Mouse (Mus musculus): ENCODE measurements around the gene Rangrf. TPM values are rescaled to one million over a fixed set of nuclear protein-coding genes. Genes with fewer than 3 reads are reported as not detected.
A peak's percentile ranks its signal among the peaks of the same experiment; 100 is the strongest.
"Not testable (repeated sequence)": the region's sequence is repeated elsewhere in the genome, so short reads cannot be mapped to it uniquely, and the experiment has no call there.

The Rangrf gene
- total and polyA plus RNA-seq, 3 experiments: 13.5 to 31.2 (median 17.8) TPM

DNA sequence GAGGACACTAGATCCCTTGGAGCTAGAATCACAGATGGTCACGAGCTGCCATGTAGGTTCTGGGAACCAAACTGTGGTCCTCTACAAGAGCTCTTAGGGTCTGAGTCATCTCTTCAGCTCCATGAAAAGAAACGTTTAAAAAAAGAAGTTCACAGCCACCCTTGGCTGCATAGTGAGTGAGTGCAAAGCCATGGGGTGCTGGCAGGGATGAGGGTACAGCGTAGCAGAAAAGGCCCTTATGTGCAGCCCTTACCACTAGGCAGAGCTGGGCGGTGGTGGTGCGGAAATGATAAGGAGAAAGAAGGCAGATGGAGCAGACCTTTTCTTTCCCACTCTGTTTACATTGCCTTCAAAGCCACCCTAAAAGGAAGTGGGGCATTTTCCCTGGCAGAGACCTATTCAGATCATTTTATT lies 4.3 kb upstream of the Rangrf start:
- no peak for DNase-seq

DNA sequence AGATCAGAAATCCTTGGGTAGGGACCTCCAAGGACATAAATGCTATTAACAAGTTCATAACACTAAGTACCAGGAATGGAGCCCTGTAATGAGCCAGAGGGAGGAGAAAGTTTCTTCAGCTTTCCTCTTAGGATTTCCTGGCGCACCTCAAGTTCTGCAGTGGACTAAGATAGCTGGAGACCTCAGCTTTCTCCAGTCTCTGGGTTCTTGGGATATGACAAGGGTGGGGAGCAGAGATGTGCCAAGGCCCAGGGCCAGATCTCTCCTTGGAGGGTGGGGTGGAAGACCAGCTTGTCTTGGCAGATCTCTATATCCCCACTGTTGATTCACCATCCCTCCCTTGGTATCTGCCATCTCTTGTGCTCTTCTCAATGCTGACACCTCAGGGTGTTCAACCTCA lies 616 bp upstream of the Rangrf start:
- no peak for DNase-seq

DNA sequence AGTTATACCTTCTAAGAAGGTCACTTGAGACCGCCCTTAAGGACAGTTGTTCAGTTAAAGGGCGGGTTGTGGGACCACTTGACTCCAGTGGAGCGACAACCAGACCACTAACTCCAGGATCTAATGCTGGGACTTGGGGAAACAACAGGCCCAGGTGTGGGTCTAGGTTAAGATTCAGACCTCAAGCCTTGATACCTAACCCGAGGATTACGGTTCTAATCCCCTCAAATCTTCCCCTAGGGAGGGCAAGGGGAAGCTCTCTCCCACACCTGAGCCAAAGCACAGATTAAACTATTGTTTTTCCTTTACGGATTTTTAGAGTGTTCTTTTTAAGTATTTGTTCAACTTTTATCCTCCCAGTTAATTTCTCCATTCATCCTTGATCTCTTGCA lies 930 bp downstream of the Rangrf start:
- no peak for DNase-seq

DNA sequence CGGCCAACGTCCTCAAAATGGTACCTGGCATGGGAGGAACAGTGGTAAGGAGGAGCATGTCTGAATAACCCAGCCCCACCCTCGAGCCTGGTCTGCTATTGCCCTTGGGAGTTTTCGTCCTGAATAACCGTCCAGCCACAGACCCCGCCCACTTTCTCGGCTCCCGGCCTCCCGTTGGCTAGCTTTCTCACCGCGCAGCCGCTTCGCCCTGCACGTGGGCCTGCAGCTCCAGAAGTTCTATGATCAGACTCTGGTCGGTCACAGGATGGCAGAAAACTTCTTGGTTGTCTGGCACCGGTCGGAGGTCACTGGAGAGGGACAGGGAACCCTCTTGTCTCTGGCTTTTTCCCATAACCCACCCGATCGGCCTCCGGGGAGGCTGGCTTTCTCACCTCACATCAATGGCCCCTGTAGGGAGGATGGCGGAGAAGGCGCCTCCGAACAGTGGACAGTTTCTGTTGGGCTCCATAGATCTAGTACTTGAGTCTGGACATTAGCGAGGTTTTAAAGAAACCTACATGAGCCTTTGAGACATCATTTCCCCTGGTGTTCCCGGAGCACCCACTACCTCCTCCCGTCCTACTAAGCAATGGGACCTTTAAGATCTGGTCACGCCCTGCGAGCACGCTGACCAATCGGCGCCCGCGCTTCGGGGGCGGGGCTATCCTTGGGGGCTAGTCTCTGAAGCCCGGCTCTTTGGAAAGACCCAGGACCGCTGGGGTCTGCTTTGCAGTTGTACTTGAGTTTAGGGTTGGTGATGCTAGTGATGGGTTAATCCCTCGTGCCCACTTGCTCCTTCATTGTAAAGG lies 1.5 kb downstream of the Rangrf start:
- peak; percentile 95 for DNase-seq

DNA sequence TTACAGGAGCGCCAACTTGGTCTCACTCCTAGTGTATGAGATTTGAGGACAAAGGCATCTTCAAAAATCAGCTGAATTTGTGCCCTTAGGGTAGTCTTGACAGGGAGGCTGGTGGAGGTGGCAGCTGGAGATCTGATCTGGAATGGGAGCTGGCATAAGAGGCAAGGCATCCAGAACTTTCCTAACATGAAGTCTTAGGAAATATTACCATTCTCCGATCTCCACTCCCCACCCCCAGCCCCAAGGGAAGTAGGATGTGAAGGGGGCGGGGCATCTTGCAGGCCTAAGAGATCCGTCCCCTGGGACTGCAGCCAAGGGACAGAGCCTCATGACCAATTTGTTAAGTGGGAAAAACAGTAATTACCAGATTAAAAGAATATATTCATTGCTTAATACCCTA lies 4.8 kb downstream of the Rangrf start:
- peak; percentile 59 for DNase-seq

DNA sequence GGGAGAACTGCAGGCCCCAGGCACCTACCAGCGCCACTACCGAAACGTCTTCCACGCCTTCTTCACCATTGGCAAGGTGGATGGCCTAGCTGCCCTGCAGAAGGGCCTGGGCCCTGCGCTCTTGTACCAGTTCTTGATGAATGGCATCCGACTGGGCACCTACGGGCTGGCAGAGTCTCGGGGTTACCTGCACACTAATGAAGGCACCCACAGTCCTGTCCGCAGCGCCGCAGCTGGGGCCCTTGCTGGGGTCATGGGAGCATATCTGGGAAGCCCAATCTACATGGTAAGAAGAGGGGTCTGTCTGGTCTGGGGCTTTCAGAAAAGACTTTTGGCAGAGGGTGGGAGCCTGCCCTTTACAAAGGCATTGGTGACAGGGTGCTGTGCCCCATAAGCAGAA lies 6.2 kb downstream of the Rangrf start:
- no peak for DNase-seq

DNA sequence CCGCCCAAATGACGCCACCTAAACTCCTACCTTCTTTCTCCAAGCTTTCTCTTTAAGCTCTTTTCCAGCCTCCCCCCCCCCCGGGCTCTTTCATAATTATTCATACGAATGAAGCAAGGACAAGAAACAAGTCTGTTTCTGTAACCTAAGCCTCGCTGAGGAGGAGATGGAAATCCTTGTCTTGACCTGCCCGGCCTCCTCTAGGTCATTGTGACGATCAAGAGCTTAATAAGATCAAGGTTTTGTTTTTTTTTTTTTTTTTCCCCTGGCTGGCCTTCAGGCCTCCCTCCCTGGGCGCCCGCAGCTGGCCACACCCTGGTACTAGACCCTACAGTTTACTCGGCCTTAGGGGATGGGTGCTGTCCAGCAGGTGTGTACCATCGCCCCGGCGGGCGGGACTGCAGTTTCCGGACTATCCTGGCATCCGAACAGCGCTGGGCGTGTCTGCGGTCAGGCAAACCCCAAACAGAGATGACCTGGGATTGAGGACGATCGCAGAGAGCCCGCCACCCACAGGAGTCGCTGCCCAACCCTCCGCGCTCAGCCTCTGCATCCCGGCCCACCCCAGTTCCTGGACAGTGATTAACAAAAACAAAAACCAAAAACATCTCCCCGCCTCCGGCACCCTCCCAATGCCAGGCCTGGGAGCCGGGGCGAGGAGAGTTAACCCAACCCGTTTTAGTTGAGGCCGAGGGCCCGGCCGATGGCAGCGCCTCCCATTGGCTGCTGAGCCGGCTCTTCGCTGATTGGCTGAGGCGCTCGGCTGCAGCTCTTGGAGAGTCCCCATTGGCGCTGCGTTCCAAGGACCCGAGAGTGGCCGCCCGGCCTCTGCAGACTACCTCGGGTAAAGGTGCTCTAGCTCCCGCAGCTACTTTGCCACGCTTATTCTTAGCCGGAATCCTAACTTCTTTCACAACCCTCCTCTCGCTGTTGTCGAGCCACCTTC lies 7.4 kb downstream of the Rangrf start, which contains the start of gene Slc25a35:
Slc25a35 (plus strand) TSS at position 795 of the 946 bp plus-strand sequence.
- DNase-seq: peak; percentile 95

DNA sequence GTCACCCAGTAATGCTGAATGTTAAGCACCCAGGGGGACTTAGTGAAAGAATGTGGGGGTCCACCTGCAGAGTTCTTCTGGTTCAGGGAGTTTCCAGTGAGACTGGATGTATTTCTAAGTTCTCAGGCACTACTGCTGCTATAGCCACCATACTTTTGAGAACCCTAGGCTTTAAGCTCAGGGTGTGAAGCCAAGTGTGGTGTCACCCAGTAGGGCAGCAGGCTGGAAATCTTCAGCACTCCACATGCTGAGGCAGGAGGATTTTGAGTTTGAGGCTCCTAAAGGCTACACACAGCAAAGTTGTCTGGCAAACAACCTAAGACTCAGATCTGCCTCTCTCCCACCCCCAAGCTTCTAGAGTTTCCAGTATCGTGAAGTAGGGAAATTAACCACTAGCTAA lies 8.4 kb downstream of the Rangrf start:
- no peak for DNase-seq

DNA sequence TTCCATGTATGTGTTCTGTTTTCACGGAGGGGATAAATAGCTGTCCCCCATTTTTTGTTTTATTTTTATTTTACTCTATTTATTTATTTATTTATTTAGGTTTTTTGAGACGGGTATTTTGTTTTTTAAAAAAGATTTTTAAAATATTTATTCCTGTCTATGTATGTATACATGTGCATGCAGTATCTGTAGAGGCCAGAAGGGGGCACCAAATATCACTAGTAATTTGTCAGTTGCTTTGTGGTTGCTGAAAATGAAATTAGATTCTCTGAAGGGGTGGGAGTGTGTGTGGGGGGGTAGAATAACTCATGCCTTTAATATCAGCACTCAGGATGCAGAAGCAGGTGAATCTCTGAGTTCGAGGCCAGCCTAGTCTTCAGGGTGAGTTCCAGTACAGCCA lies 9.1 kb downstream of the Rangrf start:
- DNase-seq: peak; percentile 40

DNA sequence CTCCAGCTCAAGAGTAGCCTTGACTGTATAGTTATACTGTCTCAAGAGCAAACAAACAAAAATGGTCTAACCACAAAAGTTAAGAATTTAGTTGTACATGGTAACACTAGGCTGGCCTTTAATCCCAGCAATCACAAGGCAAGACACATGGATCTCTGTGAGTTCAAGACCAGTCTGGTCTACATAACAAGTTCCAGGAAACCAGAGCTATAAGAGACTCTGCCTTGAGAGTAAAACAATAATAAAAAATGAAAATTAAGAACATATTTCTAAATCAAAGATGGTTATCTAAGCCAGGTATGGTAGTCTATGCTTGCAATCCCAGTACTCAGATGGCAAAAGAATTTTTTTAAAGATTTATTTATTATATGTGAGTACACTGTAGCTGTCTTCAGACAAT lies 9.9 kb downstream of the Rangrf start:
- DNase-seq: no peak

DNA sequence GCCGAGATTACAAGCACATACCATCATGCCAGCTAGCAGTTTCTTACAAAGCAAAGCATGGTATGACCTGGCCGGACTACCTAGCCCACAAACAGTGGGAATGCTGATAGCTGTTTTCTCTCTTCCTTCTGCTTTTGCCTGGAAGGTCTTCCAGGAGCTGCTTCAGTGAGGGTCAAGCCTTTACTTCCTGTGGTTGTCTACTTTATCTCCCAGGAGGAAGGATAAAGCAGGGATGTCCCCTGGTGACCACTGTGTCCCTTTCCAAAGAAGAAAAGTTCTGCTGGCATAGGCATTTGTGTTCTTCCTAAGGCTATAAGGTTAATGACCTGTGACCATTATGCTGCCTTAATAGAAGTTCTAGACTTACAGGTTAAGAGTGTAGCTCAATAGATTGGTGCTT lies 11.6 kb downstream of the Rangrf start:
- no peak for DNase-seq

DNA sequence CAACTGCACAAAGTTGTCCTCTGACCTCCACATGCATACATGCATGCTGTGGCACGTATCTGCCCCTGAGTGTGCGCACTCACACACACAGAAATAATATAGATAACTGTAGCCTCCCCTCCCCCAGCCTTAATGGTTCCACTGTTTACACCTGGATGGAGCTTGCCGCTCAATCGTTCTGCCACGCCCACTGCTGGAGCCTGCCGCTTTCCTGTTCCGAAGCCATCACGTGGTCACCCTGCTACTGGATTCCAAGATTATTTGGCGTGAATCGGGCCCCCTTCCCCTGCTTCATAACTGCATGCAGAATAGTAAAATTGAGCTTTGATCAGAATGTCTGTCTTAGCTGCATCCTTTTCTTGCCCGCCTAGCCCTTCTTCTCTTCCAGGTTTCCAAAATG lies 12.8 kb downstream of the Rangrf start:
- DNase-seq: not testable (repeated sequence)

DNA sequence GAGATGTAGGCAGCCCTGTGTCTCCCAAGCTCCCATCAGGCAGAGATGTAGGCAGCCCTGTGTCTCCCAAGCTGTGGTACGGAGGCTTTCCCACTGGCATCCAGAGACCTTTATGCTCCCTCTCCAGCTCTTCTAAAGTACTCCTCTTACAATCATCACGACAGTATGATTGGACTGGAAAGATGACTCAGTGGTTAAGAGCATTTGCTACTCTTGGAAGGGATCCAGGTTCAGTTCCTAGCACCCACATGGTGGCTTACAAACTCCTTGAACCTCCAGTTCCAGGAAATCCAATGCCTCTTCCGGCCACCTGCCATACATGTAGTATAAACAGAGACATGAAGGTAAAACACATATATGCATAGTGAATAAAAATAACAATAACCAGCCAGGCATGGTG lies 13.4 kb downstream of the Rangrf start:
- no peak for DNase-seq

DNA sequence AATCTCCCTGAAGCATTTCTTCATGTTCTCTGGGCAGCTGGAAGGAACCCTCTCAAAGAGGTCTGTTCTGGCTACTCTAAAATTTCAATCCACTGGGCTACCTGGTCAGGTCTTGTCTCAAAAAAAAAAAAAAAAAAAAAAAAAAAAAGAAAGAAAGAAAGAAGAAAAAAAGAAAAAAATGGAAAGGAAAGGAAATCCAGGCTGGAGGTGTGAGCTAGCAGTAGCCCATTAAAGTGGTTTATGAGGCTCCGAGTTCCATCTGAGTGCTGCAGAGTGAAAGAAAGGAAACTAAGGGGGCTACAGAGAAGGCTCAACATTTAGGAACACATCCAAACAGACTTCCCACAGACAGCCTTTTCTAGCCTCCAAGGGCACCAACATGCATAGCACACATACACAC lies 17.0 kb downstream of the Rangrf start:
- DNase-seq: no peak

DNA sequence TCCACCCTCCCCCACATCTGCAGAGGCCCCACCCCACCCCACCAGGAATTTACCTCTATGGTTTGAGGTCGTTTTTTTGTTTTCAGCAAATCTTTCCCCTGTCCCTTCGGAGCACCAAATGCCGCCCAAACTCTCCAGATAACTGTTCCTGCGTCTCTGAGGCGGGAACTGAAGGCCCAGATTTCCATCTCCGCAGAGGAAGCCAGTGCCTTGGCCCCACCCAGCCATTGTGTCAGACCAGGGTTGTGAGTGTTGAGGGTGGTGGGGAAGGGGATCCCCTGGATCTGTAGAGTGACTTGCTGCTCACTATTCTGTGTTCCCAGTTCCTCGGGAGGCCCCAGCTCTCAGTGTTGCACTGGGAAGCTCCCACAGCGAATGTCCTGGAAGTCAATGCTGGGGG lies 17.7 kb downstream of the Rangrf start, which contains the start of gene Arhgef15:
Arhgef15 (minus strand) TSS at position 173 of the 400 bp plus-strand sequence.
- no peak for DNase-seq

DNA sequence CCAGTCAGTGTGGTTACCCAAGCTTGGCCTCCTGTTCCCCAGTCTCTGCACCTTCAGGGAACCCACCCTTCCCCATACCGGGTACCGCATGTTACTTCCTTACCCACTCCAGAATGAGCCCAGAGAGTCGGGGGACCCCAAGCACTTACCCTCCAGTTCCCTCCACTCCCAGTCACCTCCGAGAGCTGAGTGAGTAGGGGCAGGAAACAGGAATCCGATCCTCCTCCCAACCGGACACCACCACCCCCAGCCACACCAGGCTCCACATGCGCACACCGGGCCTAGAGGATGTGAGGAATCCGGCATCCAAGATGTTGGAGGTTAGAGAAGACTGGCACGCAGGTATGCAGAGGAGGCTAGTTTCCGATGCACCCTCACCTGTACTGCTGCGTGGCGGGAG lies 18.3 kb downstream of the Rangrf start:
- DNase-seq: peak; percentile 50

DNA sequence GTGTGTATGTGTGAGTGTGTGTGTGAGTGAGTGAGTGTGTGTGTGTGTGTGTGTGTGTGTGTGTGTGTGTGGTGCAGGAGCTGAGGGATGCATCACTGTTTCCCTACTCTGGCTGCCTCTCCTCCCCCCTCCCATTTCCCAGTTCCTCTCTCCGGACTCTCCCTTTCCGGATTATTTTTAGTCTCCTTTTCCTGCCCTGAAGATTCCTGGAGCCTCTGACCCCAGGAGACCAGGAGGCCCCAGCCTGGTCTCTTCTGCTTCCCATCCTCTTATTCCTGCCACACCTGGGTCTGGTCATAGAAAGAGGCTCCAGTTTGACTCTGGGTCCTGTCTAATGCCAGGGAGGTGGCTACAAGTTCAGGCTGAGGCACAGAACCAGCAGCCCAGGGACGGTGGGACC lies 18.9 kb downstream of the Rangrf start:
- no peak for DNase-seq

DNA sequence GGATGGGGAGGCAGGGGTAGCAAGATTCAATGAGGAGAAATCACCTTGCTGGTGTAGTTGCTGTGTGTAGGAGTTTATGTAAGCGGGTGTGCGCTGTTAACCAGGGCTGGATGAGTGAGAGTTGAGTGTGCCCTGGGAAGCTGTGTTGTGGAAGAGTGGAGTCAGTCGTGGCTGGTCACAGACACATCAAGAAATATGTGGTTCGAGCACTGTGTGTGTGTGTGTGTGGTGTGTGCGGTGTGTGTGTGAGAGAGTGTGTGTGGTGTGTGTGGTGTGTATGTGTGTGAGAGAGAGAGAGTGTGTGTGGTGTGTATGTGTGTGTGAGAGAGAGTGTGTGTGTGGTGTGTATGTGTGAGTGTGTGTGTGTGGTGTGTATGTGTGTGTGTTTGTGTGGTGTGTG lies 19.5 kb downstream of the Rangrf start:
- DNase-seq: no peak

DNA sequence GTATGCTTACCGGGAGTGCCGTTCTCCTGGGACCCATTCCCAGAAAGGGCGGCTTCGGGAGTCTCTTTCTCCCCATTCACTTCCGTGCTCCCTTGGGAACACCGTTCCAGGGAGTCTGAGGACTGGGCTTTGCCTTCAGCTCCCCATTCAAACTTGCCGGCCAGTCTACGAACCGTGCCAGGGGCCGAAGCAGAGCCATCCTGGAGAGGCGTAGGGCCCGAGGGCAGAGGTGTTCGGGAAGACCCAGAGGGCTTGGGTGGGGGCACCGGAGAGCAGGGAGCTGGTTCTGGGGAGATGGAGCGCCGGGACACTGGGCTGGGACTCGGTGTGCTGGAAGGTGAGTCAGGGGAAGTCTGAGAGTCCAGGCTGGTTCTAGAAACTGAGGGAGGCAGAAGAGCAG lies 20.6 kb downstream of the Rangrf start:
- DNase-seq: no peak

DNA sequence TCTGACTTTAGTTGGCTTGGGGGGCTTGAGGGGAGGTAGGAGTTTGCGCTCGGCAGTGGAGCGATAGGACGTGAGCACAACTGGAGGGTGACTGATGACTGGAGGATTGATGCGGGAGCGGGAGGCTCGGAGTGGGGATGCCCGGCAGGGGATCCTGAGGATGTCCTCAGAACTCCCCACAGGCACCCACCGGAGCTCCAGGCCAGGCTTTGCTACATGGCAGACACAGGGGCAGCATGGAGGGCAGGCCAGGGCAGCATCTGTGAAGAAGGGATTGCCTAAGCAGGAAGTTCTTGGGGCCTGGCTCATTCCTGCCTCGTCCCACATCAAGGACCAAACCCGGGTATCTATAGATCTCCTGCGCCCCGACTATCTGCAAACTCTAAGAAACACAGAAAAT lies 21.1 kb downstream of the Rangrf start:
- no peak for DNase-seq

DNA sequence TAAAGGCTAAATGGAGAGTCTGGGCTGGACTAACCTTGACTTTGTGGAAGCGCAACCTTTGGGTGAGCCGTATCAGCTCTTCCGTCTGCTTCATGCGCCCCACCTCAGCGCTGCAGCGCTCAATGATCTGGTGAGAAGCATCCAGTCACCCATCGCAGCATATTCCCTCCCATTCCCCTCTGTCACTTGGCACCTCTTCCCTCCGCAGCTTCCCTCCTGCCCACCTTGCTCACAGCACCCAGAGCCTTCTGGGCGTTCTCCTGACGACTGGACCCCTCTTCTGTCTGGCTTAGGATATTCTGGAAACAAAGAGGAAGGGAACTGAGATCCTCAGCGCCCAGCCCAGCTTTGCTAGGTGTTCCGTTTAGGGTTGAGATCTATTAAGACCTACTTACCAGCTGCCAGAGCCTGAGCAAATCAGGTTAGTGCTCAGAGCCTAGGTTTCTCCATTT lies 27.4 kb downstream of the Rangrf start:
- DNase-seq: no peak

DNA sequence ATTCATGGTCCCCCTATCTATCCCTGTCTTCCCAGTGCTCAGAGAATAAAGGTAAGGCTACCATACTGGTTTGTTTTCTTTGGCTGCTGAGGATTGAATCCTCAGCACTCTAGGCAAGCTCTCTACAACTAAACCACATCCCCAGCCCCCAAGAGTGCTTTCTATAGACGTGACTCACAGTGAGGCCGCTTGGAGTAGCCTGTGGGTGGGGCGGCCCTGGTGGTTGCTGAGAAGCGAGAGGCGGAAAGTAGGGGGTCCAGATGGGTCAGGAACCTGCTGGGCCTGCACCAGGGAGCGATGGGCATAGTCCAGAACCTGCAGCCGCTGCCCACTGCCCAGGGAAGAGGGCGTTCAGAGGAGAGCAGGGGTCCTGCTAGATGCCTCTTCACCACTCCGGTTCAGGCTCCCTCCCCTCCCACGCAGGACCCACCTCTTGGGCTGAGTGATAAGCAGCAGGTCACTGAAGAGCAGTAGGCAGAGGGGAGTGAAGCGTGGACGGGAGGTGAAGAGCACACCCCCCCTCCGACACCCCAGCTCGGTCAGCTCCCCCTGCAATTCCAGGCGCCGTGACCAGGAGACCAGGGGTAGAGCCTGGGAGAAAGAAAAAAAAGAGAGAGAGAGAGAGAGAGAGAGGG lies 28.1 kb downstream of the Rangrf start:
- DNase-seq: no peak
